Mouse (Mus musculus): ENCODE results near the gene Shtn1.

- no peak for TF ChIP-seq MAFK (IDR thresholded peaks at IDR 0.05; ENCODE audit: insufficient read depth, low read depth, low read length)
- no peak for TF ChIP-seq ZC3H11A (IDR thresholded peaks at IDR 0.05; ENCODE audit: borderline replicate concordance, low read depth, low read length)
Observed at GRCm38 (mm10) chr19:58968731-58969506, 107.0 kb downstream of the Shtn1 start.

All from ES-E14 (cell line).